Mouse (Mus musculus) megakaryocyte, embryonic 14.5 days (primary cell): ENCODE measurements at regions not wholly inside any gene's neighbourhood (a gene's known extent, or its start where the extent isn't known, plus 50 kb on each side); places are given as distances from the start of the nearest gene placed in this dataset.
A peak's percentile ranks its signal among the peaks of the same experiment; 100 is the strongest.

ENCODE experiments used
- H3K27me3 ChIP-seq: replicated peaks from 2 replicates; pipeline ENCODE3; 2012; ENCODE audit warnings: inconsistent platforms
- H3K36me3 ChIP-seq: replicated peaks from 2 replicates; pipeline ENCODE3; 2012; ENCODE audit warnings: low read length, inconsistent platforms, mixed read lengths
- H3K4me1 ChIP-seq: 2 replicates; pipeline ENCODE4 v1.6.1; 2012; ENCODE audit warnings: inconsistent platforms
- H3K4me3 ChIP-seq: replicated peaks from 2 replicates; pipeline ENCODE3; 2012; ENCODE audit warnings: moderate library complexity, mild to moderate bottlenecking, inconsistent platforms
- H3K9me3 ChIP-seq: 2 replicates; pipeline ENCODE4 v1.6.1; 2012; ENCODE audit warnings: inconsistent platforms
- FLI1 ChIP-seq: IDR thresholded peaks from 2 replicates; pipeline ENCODE4 v1.6.1; 2012; ENCODE audit warnings: low read length, inconsistent platforms, mixed read lengths
- GATA1 ChIP-seq: IDR thresholded peaks from 3 replicates; pipeline ENCODE4 v1.6.1; 2012; ENCODE audit warnings: mixed read lengths, low read length, inconsistent platforms, borderline replicate concordance

GRCm38 (mm10) chr7:67445203-67446041 is 72.8 kb upstream of the Mef2a start:
- Histone ChIP-seq H3K4me3 (peak overlapping the region; percentile 77), H3K4me1 (peaks cover 43% of the 10 kb centered on the region), H3K36me3 (peaks cover 2% of the 10 kb centered on the region), H3K27me3 (peaks cover 27% of the 10 kb centered on the region), H3K9me3 (peaks cover 16% of the 10 kb centered on the region)
- no peak for TF ChIP-seq GATA1
- no peak for TF ChIP-seq FLI1

GRCm38 (mm10) chr7:67444523-67444942 is 71.9 kb upstream of the Mef2a start:
- TF ChIP-seq GATA1 (no peak), FLI1 (no peak)
- H3K36me3 ChIP-seq = no peaks in the 10 kb centered on the region
- H3K27me3 ChIP-seq = peaks cover 30% of the 10 kb centered on the region
- peaks cover 11% of the 10 kb centered on the region for H3K9me3 ChIP-seq
- peak overlapping the region; percentile 43 for H3K4me3 ChIP-seq
- peaks cover 43% of the 10 kb centered on the region for H3K4me1 ChIP-seq

- Histone ChIP-seq H3K36me3 (no peaks in the 10 kb centered on the region), H3K9me3 (peaks cover 5% of the 10 kb centered on the region; the same call in 1 of the 2 replicates), H3K4me3 (no peak overlapping the region), H3K27me3 (peaks cover 35% of the 10 kb centered on the region), H3K4me1 (peaks cover 43% of the 10 kb centered on the region)
- TF ChIP-seq GATA1 = no peak
- no peak for TF ChIP-seq FLI1
Observed at GRCm38 (mm10) chr7:67443666-67444065, 71.0 kb upstream of the Mef2a start.

GRCm38 (mm10) chr7:67443001-67443555 is 70.4 kb upstream of the Mef2a start:
- peaks cover 5% of the 10 kb centered on the region; the same call in 1 of the 2 replicates for H3K9me3 ChIP-seq
- TF ChIP-seq GATA1 (no peak), FLI1 (no peak)
- H3K4me1 ChIP-seq = peaks cover 46% of the 10 kb centered on the region
- H3K27me3 ChIP-seq = peaks cover 37% of the 10 kb centered on the region
- peak overlapping the region; percentile 17 for H3K4me3 ChIP-seq
- H3K36me3 ChIP-seq = no peaks in the 10 kb centered on the region

- H3K36me3 ChIP-seq = no peaks in the 10 kb centered on the region
- H3K4me1 ChIP-seq = peaks cover 54% of the 10 kb centered on the region
- peaks cover 5% of the 10 kb centered on the region; the same call in 1 of the 2 replicates for H3K9me3 ChIP-seq
- TF ChIP-seq GATA1 (no peak), FLI1 (no peak)
- H3K4me3 ChIP-seq = no peak overlapping the region
- H3K27me3 ChIP-seq = peaks cover 35% of the 10 kb centered on the region
Observed at GRCm38 (mm10) chr7:67442284-67442683, 69.6 kb upstream of the Mef2a start.

GRCm38 (mm10) chr7:67440806-67441205 is 68.1 kb upstream of the Mef2a start:
- no peak for TF ChIP-seq FLI1
- TF ChIP-seq GATA1 = no peak
- peak overlapping the region; percentile 23 for H3K4me3 ChIP-seq
- H3K4me1 ChIP-seq = peaks cover 60% of the 10 kb centered on the region
- H3K36me3 ChIP-seq = no peaks in the 10 kb centered on the region
- H3K27me3 ChIP-seq = peaks cover 35% of the 10 kb centered on the region
- H3K9me3 ChIP-seq = peaks cover 5% of the 10 kb centered on the region; the same call in 1 of the 2 replicates

GRCm38 (mm10) chr7:67437216-67438006 is 64.8 kb upstream of the Mef2a start:
- Histone ChIP-seq H3K4me3 (no peak overlapping the region), H3K9me3 (peaks cover 5% of the 10 kb centered on the region; the same call in 1 of the 2 replicates), H3K4me1 (peaks cover 30% of the 10 kb centered on the region), H3K27me3 (peaks cover 42% of the 10 kb centered on the region), H3K36me3 (no peaks in the 10 kb centered on the region)
- TF ChIP-seq FLI1 = no peak
- TF ChIP-seq GATA1 = no peak

GRCm38 (mm10) chr7:67435643-67436339 is 63.1 kb upstream of the Mef2a start:
- Histone ChIP-seq H3K9me3 (0 out of 2 replicates have a peak, but pooled peaks cover 2% of the 10 kb centered on the region), H3K27me3 (peaks cover 42% of the 10 kb centered on the region), H3K36me3 (no peaks in the 10 kb centered on the region), H3K4me3 (no peak overlapping the region), H3K4me1 (peaks cover 27% of the 10 kb centered on the region)
- TF ChIP-seq GATA1 = no peak
- no peak for TF ChIP-seq FLI1

- Histone ChIP-seq H3K4me1 (peaks cover 19% of the 10 kb centered on the region), H3K36me3 (no peaks in the 10 kb centered on the region), H3K27me3 (peaks cover 33% of the 10 kb centered on the region), H3K4me3 (no peak overlapping the region), H3K9me3 (no peaks in the 10 kb centered on the region)
- TF ChIP-seq FLI1 = no peak
Observed at GRCm38 (mm10) chr7:67430987-67431386, 58.3 kb upstream of the Mef2a start.
